Mouse (Mus musculus) c-Kit-positive CD71-positive TER-119-positive erythroid progenitor cells, embryonic 14.5 days (primary cell): ENCODE measurements around the gene Olr1.
"Not testable (repeated sequence)": the region's sequence is repeated elsewhere in the genome, so short reads cannot be mapped to it uniquely, and the experiment has no call there.

Experiments used
- DNase-seq: peaks from one replicate; pipeline ENCODE4 v3.0.0-alpha.2; 2013; ENCODE audit warnings: low spot score

The Olr1 gene

DNA sequence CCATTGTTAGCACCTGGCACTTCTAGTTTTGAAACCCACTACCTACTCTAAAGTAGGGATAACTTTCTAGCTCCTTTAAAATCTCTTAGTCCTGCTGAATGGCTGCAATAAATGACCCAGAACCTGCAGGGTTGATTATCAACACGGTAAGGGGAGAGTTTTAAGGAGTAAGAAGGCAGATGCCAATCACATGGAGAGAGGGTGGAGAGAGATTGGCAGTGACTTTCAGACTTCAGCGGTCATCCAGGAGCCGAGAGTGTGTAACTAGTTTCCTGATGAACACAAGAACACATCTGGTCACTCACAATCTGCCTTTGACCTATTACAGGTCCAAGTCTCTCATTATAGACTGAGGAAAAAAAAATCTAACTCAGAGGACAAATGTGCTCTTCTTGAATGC, 5.4 kb upstream of the Olr1 start, which contains the start of gene Tmem52b:
TSS of gene Tmem52b (plus strand) at position 189 of the 400 bp plus-strand sequence.
- DNase-seq = no peak

DNA sequence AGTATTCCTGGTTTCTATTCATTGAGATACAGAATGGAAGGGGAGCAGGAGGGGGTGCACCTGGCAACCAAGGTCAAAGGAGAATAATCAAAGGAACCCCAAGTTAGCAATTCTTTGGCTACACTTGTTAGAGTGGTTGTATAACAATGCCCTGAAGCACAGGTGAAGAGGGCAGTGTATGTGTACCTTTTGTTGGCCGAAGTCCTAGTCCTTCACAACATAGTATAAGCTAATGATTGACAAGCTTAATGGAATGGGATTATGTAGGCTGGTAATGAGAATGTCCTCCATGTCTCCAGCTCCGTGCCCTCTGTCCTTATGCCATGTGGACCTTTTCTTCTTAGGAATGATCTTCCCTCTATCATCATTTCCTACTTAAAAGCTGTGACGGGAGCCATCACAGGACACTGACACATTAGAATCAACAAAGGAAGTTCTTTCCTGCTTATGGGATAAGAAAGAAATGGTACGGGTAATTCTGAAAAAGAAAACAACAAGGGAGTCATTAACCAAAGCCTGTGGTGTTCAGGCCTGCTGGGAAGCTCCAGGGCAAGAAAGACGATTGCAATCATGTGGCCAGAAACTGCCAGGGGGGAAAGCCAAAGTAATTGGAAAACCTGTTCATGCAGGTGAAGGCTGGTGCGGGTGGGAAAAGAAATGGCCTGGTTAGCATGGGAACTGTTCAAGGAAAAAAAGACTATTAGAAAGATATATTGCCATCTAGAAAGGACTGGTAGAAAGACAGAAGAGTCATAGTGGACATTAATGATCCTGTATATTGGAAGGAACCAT, 3.4 kb upstream of the Olr1 start:
- no peak for DNase-seq

DNA sequence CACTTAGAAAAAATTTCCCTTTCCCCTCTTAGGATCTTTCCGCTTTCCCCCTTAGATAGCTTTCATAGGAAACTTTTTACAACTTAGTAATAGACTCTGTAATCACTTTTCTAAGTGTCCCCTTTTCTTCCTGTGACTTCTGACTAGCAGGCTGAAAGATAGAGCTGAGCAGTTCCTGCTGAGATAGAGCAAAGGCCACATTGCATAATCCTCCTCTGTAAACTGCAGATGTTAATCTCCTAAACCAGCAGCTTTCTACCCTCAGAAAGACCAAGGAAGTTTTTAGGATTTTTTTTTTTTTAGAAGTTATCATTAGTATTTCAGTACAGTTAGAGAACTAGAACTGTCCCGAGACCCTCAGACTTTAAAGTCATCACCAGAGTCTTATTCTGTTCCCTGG, 3.5 kb downstream of the Olr1 start:
- no peak for DNase-seq

DNA sequence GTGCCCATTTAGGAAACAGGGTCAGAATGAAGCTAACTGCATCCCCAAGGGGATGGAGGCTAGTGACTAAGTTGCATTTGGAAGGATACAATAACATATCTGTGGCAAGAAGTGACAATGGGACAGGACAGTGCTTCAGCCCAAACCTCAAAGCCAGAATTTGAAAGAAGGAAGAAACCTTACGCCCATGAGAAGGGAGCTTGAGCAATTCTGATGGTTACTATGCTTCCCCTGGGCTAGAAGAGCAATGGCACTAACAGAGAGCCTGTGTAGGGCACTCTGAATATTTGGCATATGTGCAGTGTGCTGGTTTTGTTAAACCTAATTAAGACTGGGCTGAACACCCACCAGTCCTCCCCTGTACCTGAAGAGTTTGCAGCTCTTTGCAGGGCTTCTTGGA, 7.4 kb downstream of the Olr1 start:
- not testable (repeated sequence) for DNase-seq

DNA sequence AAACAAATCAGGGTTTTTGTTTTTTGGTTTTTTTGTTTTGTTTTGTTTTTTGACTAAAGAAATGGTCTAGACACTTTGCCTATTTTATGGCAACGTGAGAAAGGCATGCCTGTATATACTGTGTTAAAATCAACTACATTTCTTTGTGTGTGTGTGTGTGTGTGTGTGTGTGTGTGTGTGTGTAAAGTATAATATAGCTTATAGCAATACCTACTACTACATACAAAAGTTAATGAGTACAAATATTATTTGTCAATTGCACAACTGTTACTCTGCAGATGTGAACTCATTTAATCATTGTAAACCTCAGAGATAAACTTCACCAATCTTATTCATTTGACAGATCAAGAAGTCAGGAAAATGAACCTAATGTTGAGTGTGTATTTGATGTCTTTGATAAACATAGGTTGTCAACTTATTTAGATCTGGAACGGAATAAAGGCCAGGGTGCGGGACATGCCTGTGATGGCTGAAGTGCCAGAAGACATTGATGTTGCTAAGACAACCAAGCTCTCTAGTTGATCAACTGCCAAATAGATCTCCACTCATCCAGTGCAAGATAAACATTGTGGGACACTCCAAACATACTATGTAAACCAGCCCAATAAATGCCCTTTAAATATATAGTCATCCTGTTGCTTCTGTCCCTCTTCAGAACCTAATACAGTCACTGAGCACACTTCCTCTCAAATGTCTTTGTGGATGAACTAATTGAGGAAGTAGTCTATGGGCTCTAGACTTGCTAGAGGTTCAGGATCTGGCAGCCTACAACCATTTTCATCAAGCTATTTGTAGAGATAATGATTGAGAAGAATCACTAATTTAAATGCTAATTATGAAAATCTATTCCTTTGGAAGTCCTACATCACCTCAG, 9.4 kb downstream of the Olr1 start:
- DNase-seq = no peak

DNA sequence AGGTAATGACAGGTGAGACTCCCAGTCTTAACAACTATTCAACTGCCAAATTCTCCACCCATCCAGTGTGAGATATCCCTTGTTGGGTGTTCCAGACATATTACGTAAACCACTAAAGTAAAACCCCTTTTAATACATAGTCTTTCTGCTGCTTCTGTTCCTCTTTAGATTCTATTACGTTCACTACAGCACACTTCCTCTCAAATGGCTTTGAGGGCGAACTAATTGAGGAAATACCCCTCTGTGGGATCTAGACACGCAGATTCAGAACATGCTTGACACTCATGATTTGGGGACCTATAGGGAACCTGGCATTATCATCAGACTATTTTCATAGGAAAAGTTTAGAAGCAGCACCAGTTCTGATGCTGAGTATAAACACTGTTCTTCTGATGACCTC, 12.0 kb downstream of the Olr1 start:
- DNase-seq = no peak

DNA sequence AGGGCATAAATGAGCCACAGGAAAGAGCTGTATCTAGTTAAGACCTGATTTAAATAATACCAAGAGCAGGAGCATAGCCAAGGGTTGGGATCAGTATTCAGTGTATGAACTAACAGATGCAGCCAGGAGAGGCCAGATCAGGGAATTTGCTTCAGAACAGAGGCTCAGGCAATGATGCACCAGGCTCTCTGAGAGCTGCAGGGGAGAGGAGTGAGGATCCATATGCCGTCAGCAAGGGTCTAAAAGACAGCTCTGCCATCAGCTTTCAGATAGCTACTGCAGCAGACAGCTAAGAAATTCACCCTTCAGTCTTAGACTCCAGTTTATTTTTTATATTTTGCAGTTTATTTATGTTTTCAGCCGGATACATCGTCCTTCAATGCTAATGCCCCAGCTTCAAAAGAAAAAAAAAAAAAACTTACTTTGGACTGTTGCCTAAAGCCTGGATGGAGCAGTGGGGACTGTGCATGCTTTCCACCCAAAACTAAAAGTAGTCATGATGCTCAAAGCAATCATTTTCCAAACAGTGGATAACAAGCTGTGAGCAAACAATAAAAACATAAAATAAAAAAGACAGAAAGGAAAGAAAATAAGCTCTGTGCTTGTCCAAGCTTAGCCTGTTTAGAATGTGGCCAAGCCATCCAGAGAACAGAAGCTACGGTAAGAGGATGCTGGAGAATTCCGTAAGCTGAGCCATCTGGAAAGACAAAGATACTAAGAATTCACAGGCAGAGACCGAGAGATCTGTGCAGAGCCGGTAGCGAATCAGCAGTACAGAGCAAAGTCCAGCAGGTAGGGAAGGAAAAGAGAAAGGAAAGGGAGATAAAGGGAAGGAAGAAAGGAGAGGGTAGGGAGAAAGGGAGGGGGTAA, 26.6 kb downstream of the Olr1 start:
- DNase-seq = no peak

DNA sequence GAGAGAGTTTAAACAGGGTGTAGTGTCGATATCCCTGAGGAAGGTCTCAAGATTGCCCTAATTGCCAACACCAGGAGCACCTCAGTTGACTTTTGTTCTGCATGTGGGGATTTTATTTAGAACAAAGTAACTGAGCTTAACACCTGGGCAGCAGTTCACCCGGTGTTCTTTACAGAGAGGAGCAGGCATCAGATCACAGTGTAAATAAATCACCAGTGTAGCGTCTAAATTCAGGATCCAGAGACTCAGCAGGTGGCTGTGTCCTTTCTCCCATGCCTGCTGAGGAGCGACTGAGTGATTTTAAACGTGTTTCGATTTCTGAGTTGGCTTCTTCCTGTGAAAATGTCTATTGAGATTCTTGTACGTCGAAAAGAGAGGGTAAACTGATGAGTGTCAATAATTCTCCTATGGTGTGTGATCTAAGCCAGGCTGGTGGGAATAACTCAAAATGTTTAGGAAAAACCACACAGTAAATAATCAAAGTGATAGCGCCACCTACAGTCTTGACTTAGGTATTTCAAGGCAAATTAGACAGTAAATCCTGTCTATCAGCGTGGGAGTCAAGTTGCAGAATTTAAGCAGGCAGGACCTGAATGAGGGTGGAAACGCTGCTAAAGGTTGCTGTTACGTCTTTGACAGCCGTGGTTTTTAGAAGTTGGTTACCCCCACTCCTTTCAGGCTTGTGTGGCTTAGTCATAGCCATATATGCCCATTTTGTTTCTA, 30.4 kb downstream of the Olr1 start:
- peak; percentile 7 for DNase-seq

DNA sequence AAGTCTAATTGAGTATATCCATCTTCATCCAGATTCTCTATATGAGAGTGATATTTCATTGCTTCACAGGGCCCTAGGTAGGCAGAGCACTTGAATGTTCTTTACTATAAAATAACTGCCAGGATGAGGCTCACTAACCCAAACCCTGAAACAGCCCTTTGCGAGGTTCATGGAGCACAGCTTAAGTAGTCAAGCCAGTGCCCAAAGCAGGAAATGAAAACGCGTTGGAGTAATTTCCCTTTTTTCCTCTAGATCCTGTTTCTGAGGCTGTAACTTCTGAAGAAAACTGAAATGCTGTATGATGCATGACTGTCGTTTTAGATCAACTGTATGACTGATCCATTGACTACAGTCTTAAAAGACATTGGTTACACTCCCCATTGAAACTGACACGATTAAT, 34.3 kb downstream of the Olr1 start:
- no peak for DNase-seq

DNA sequence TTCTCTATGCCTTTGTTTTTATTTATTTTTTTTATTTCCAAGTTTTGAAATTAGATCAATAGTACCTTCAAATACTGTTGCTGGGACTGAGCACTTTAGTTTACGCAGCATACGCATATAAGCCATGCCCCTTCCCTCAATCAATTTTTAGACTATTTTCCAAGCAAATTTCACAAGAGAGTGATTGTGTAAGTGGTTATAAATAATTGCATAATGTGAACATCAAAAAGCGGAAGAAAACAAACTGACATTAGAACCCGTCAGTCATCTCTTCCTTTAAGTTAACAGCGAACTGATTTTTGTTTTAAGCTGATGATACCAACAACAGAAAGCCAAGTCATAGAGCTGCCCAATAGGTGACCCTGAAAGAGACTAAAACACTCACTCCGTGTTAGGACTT, 35.6 kb downstream of the Olr1 start:
- no peak for DNase-seq

DNA sequence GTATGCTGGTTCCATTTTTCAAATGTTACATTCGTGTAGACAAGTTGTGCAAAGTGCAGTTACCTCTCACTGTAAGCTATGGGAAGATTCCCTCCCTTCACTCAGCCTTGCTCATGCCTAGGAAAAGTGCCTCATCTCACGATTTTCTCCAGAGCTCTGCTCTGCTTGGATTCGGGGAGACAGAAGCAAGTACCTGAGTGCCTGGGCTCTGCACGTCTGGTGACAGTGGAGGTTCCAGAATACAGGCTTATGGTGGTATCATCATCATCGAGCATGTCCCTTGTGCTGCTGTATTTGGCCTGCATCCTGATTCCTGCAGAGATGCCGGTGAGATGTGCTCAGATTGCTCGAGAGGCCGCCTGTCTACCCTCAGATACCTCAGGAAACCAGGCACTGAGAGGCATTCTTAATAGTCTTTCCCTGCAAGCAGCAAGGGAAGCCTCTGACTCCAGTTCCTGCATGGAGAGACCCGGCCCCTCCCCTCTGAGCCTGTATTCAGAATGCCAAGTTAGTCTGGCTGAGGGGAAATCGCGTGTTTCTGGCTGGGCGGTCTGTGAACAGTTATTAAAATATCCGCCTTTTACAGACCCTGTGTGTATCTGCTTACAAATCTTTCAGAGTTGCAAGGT, 55.4 kb downstream of the Olr1 start, which contains the start of gene Clec1a:
TSS of gene Clec1a (minus strand) at position 590 of the 629 bp plus-strand sequence.
- no peak for DNase-seq

DNA sequence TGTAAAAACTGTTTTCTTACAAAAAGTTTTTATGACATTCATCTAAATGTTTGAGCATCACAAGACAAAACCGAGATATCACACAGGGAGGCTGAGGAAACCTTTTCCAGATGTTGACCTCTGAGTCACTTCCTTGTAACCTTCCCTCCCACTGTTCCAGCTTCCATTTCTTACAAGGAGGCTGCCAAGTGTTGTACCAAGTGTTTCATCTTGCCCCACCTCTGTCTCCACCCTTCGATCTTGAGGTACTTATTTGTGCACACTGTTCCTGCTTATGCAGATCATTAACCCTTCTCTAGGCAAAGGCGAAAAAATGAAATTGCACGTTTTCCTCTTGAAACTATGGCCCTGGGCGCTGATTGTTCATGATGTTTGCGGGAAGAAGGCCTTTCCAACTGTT, 57.2 kb downstream of the Olr1 start:
- no peak for DNase-seq

DNA sequence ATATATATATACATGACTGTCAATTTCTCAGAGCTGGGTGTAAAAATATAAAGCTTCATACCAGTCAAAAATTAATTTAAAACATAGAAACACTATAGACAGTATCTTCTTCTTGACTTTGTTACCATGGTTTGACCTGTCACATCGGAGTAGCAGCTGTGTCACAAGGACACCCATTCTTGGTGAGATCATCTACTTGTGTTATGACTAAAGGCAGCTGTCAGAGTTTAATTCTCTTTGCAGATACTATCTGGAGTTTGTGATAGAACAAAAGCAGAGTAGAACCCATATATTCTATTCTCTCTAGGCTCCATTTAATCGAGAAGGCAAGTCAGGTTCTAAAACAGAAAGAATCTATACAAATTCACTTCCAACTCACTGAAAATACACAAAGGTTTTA, 68.9 kb downstream of the Olr1 start:
- DNase-seq = no peak

DNA sequence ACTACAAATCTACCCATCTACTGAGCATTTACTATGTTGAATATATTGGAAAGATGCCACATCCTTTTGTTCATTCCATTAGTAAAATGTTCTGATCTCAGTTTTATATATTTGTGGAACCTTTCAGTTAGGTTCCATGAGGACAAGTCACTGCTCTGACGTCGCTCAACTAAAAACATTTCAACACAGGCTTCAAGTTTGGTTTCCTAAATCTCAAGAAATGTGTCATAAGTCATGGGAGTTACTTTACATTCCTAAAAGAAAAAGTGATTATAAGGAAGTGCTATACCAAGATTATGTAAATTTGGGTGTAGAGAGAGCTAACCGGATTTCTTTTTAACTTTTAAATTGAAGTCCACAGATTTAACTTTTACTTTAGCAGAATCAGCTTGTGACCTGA, 70.9 kb downstream of the Olr1 start:
- no peak for DNase-seq
